Mouse (Mus musculus) lung, postnatal 25 days (tissue): ENCODE data around the gene Stox1.
A peak's percentile ranks its signal among the peaks of the same experiment; 100 is the strongest.
"Not testable (repeated sequence)": the region's sequence is repeated elsewhere in the genome, so short reads cannot be mapped to it uniquely, and the experiment has no call there.

ENCODE experiments used
- DNase-seq: peaks from one replicate; pipeline ENCODE4 v3.0.0; 2022; ENCODE audit warnings: low spot score

Gene Stox1

GRCm38 (mm10) chr10:62725771-62726687 is at the start of gene Stox1:
Gene Stox1, minus strand, starts transcription at chr10:62726128.
- DNase-seq, result peak; percentile 37

DNA sequence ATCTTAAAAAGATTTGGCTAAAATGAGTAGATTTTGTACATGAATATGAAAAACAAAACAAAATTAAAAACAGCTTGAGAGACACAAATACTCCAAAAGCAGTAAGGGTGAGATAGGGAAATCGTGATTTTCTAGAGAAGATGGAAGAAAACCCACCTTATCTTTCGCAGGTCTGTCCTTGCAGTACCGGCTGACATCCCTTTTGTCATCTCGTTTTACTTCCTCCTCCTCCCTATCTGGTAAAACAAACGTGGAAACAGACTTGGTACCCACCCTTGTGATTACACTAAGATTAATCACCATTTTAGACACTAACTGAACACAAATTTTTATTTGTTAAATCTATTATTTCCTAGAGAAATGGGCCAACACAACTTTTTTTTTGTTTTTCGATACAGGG is 24.9 kb upstream of the Stox1 start:
- no peak for DNase-seq

- no peak for DNase-seq
Observed at GRCm38 (mm10) chr10:62739961-62740737, 14.2 kb upstream of the Stox1 start.

DNA sequence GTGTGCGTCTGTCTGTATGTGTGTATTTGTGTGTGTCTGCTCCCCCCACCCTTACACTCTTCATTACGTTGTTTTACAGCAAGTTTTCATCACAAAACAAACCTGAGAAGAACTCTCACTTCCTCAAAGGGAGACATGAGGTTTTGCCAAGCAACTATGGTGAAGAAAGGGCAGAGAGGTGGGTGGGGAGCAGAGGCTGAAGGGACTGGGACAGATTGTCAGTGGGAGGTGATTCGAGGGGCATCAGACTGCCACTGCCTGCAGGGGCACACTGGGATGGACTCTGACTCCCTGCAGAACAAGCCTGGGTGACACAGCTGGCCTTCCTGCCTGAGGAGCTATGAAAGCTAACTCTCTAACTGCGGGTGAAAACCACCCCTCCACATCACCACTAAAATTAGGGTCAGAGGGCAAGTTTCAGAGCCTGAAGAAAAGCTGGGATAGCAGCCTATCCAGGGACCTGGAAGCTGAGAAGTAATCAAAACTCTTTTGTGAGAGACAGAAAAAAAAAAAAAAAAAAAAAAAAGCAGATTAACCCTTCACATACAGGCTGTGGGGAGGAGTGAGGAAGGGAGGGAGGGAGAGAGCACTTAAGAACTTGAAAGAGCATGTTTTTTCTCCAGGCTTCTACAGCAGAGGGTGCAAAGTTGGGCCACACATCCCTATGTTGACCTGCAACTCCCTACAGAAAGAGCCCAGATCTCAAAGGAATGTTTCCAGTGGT is 11.2 kb upstream of the Stox1 start:
- DNase-seq, result no peak

- no peak for DNase-seq
Observed at GRCm38 (mm10) chr10:62730826-62731225, 4.9 kb upstream of the Stox1 start.

- DNase-seq, result peak; percentile 10
Observed at GRCm38 (mm10) chr10:62724936-62725335, 992 bp downstream of the Stox1 start.

DNA sequence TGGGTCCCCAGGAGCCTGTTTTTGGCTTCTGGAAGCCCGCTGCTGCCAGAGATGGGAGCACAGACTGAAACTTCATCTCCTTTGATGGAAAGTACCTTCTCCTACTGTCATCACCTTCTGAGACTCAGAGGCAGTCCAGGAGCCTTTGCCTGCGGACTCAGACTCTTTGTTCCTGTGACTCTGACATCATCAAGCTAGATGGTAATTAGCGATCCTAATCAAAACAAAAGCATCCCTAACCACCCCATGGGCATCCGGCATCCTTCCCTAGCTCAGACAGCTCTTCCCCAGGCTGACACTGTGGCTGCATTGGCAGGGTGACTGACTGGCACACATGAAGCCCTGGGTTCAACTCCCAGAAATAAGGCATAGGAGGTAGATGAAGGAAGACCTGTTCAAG is 3.2 kb downstream of the Stox1 start:
- DNase-seq, result no peak

DNA sequence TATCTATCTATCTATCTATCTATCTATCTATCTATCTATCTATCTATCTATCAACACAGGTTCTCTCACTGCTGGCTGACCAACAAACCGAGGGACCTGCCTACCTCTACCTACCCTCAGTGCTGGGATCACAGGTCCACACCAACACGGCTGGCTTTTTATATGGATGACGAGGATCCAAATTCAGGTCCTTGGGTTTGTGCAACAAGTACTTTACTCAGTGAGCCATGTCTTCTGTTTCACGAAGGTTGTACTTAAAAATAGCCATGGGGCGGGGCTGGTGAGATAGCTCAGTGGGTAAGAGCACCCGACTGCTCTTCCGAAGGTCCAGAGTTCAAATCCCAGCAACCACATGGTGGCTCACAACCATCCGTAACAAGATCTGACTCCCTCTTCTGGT is 5.4 kb downstream of the Stox1 start:
- DNase-seq, result not testable (repeated sequence)

- DNase-seq, result no peak
Observed at GRCm38 (mm10) chr10:62713457-62713856, 12.5 kb downstream of the Stox1 start.

DNA sequence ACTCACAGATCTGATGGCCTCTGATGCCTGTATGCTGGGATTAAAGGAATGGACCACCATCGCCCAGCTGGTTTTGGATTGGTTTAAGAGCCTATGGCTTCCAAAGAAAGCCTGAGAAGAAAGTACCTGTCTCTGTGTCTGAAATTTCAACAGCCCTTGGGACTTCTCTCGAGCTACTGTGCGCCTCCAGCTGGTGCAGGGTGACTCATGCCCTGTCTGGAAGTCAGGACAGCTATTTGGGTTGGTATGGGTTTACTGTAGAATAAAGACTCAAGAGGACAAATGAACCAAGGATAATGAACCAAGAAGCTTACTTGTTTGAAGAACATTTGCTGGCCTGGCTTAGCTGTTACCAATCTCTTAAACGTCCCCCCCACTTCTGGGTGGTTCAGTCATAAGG is 22.3 kb downstream of the Stox1 start:
- DNase-seq, result no peak

DNA sequence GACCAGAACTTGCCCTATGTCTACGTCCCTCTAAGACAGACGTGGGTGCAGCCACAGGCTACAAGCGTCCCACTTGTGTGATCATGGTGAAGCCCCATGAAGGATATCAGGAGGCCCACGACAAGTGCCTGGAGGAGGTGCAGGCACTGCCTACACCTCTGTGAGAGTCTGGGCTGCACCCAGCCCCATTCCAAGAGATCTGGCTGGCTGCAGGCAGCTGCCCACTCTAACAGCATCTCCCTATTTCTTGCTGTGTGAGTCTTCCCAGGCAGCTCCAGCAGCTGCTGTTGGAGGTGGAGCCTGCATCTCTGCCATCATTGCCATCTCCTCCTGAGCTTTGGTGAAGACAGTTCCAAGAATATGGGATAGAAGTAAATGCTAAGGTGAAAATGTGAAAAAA is 23.5 kb downstream of the Stox1 start:
- no peak for DNase-seq

DNA sequence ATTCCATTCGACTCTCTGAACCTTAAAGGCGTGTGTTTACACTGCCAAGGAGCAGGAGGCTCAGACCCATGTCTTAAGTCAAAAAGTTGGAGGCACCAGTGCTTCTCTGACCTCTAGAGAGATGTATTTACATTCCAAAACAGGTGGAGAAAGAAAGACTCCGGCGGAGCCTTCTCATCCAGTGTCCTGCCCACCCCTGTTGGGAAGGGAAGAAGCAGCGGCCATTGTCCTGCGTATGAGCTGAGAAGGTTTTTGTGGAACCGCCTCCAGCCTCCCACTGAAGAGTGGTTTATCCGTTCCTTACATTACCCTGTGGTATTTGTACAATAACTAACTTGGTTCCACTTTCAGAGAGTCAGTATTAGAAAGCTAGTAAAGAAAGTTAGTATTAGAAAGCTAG is 33.2 kb downstream of the Stox1 start:
- DNase-seq, result no peak

DNA sequence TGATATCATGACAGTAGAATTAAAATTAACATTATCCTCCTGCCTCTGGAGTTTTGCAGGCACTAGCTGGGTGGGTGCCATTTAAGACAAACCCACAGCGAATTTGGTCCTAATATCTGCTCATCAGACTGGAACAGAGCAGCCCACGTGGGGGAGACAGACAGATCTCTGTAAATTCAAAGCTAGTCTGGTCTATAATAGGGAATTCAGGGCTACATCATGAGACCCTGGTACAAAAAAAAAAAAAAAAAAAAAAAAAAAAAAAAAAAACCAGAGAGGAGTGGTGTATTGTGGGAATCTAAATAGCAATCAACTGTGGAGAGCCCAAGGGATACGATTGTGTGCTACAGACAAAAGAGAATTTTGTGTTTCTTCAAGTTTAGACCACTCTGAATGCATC is 33.7 kb downstream of the Stox1 start:
- DNase-seq, result no peak

- DNase-seq, result no peak
Observed at GRCm38 (mm10) chr10:62687032-62687674, 38.8 kb downstream of the Stox1 start.

DNA sequence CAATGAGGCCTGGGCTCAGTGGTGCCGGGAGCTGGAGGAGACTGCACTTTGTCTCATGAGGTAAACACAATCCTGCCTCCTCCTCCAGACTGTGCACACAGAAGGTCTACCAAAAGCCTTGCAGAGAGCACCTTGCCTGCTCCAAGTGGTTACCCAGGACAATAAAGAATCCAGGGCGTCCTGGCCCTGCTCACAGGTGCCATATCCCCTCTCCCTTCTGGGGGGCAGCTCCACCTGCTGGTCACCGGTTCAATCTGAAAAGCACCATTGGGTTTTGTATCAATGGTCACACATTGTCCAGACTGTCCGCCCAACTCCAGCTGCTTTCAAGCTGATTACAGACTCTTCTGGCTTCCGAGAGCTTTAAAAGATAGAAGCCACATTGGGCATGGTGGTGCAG is 42.9 kb downstream of the Stox1 start:
- peak; percentile 21 for DNase-seq

GRCm38 (mm10) chr10:62679833-62680232 is 46.1 kb downstream of the Stox1 start:
- no peak for DNase-seq

DNA sequence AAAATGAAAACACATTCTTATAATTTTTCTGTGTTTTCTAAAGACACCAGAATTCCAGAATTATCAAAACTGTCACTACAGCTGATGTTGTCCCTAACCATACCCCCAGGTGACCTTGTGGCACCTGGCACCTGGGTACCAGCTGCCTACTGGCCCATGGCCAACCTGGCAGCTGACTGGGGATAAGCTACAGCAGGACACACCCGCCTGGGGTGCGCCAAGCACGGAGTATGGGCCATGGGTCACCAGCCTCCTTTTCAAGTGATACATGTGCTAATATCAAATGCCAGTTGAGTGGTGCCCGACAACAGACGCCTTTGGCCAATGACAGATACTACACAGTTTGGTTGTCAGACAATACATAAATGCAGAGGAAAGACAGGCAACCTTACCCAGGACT is 48.6 kb downstream of the Stox1 start:
- no peak for DNase-seq

GRCm38 (mm10) chr10:62676196-62676595 is 49.7 kb downstream of the Stox1 start:
- DNase-seq, result no peak

DNA sequence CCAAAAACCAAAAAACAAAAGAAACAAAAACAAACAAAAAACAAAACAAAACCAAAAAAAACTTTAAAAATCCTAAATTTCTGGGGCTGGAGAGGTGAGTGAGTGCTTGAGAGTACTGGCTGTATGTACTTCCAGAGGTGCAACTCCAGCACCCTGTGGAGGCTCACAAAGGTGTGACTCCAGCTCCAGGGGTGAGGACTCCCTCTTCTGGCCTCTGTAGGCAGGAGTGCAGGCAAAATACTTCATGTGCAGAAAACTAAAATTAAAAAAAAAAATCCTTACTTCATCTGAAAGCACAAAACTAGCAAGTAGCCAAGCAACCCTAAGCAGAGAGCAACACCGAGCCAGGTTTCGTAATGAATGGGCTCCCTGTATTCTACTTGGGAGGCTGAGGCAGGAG is 53.6 kb downstream of the Stox1 start:
- DNase-seq, result no peak

- DNase-seq, result no peak
Observed at GRCm38 (mm10) chr10:62669245-62669644, 56.7 kb downstream of the Stox1 start.

GRCm38 (mm10) chr10:62668463-62668862 is 57.5 kb downstream of the Stox1 start:
- no peak for DNase-seq

GRCm38 (mm10) chr10:62668043-62668442 is 57.9 kb downstream of the Stox1 start:
- no peak for DNase-seq
